Mouse (Mus musculus) c-Kit-negative CD71-positive TER-119-positive erythroid progenitor cells, embryonic 14.5 days (primary cell): ENCODE results near the gene Gm21876.
"Not testable (repeated sequence)": the region's sequence is repeated elsewhere in the genome, so short reads cannot be mapped to it uniquely, and the experiment has no call there.

ENCODE experiments used
- DNase-seq: peaks from one replicate; pipeline ENCODE4 v3.0.0-alpha.2; 2013; ENCODE audit warnings: low read depth, low spot score

Gm21876 gene

DNA sequence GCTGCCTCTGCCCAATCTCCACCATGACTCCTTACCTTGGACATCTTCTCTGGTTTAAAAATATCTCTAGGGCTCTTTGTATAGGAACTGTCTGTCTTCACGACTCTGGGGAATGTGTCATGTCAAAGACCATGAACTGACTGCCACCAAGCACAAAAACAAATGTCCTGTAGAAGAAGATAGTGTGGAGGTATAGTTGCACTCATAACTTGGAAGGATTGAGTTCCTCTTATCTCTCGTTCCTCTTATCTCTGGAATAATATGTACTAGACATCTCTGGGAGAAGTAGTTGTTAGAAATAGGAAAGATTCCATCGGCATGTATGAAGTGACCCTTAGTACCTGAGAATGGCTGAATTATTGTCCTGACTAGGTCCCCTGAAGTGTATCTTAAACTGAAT, at the start of gene Gm21876:
TSS of gene Gm21876 (minus strand) at position 101 of the 400 bp plus-strand sequence.
- no peak for DNase-seq

DNA sequence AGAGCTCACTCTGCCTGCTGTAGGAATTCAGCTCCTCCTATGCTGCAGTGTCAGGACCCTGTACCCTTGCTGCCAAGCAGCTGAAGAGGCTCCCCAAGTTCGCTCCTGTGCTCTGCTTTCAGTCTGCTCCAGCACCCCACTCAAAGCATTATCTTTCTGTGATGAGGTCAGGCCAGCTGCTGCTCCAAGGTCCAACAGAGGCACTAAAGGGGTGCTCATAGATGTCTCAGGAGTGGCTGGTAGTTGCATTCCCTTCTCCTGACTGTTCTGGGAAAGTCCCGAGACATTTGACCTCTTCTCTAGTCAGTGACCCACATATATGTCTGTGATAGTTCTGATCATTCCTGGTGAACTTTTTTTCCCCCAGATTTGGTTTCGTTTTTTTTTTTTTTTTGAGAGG, 45.0 kb upstream of the Gm21876 start:
- DNase-seq, result no peak

DNA sequence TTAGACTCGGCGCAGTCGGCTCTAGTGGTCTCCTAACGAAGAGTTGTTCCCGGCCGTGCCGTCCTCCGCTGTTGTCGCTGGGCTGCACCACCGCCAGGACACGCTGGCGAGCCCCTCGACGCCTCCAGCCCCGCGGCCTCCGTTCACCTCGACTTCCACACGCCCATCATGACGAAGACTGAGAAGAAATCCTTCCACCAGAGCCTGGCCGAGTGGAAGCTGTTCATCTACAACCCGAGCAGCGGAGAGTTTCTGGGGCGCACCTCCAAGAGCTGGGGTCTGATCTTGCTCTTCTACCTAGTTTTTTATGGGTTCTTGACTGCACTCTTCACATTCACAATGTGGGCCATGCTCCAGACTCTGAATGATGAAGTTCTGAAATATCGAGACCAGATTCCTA, 28.8 kb downstream of the Gm21876 start:
- DNase-seq, result not testable (repeated sequence)
